7 mouse cellular contexts compared by ENCODE assay signal in genomic region chr1:55210202-55210965, GRCm38 (mm10). TPM values are rescaled to one million over a fixed set of nuclear protein-coding genes. Genes with fewer than 3 reads are reported as not detected.
DNase-seq lines count a peak whose midpoint lies in the region; ATAC-seq lines count a peak whose summit lies in the region.

No protein-coding gene starts in this region.

- H3K9me3 ChIP-seq in midbrain, embryonic 10.5 days (replicated peaks), result no peaks in the 10 kb centered on the region
- no peaks in the 10 kb centered on the region for H3K9me3 ChIP-seq in midbrain, embryonic 14.5 days (ENCODE audit: control insufficient read depth, low read length)
- H3K9me3 ChIP-seq in embryonic facial prominence, embryonic 13.5 days, result no peaks in the 10 kb centered on the region

- H3K36me3 ChIP-seq in midbrain, embryonic 10.5 days, result no peaks in the 10 kb centered on the region
- no peaks in the 10 kb centered on the region for H3K36me3 ChIP-seq in midbrain, embryonic 14.5 days (ENCODE audit: control insufficient read depth, insufficient read depth, low read length)
- H3K36me3 ChIP-seq in embryonic facial prominence, embryonic 13.5 days, result peaks cover 32% of the 10 kb centered on the region

- H3K4me3 ChIP-seq in midbrain, embryonic 10.5 days, result no peak overlapping the region
- no peak overlapping the region for H3K4me3 ChIP-seq in midbrain, embryonic 14.5 days (replicated peaks; ENCODE audit: low read depth, low read length)
- H3K4me3 ChIP-seq in embryonic facial prominence, embryonic 13.5 days, result no peak overlapping the region

- no peak for DNase-seq in midbrain, embryonic 10.5 days (ENCODE audit: low spot score)
- no peak for DNase-seq in midbrain, embryonic 14.5 days
- DNase-seq in lung, postnatal 25 days (ENCODE audit: low spot score), result peak; percentile 40
- no peak for DNase-seq in cerebellum, adult 8-10 months
- DNase-seq in urinary bladder, postnatal 36 days (ENCODE audit: low spot score in 2 of 2), result no peak
- no peak for DNase-seq in ovary, postnatal 36 days (ENCODE audit: low spot score)

- no peak for ATAC-seq in midbrain, embryonic 14.5 days (ENCODE audit: low FRiP score, low TSS enrichment)
- ATAC-seq in embryonic facial prominence, embryonic 13.5 days (ENCODE audit: insufficient number of reproducible peaks, insufficient read depth, low FRiP score, low TSS enrichment, low read depth), result no peak; the same call in 1 of the 2 replicates

- H3K9ac ChIP-seq in midbrain, embryonic 14.5 days (replicated peaks; ENCODE audit: low read length), result no peak overlapping the region
- 0 out of 2 replicates have a peak overlapping the region, but pooled peaks have one; percentile 21 for H3K9ac ChIP-seq in embryonic facial prominence, embryonic 13.5 days

- peaks cover 25% of the 10 kb centered on the region for H3K4me1 ChIP-seq in midbrain, embryonic 10.5 days
- H3K4me1 ChIP-seq in midbrain, embryonic 14.5 days (ENCODE audit: control insufficient read depth, insufficient read depth, low read length), result no peaks in the 10 kb centered on the region
- peaks cover 12% of the 10 kb centered on the region for H3K4me1 ChIP-seq in embryonic facial prominence, embryonic 13.5 days

- H3K4me2 ChIP-seq in midbrain, embryonic 14.5 days (ENCODE audit: low read length), result no peak overlapping the region
- H3K4me2 ChIP-seq in embryonic facial prominence, embryonic 13.5 days, result no peak overlapping the region

- peak overlapping the region; percentile 13; the same call in 1 of the 2 replicates for H3K27ac ChIP-seq in midbrain, embryonic 10.5 days (replicated peaks)
- H3K27ac ChIP-seq in midbrain, embryonic 14.5 days (replicated peaks; ENCODE audit: low read depth, low read length), result no peak overlapping the region
- 0 out of 2 replicates have a peak overlapping the region, but pooled peaks have one; percentile 28 for H3K27ac ChIP-seq in embryonic facial prominence, embryonic 13.5 days

- 0 out of 2 replicates have a peak, but pooled peaks cover 8% of the 10 kb centered on the region for H3K27me3 ChIP-seq in midbrain, embryonic 10.5 days (ENCODE audit: low read depth, poor library complexity, severe bottlenecking)
- no peaks in the 10 kb centered on the region for H3K27me3 ChIP-seq in midbrain, embryonic 14.5 days (ENCODE audit: control insufficient read depth, insufficient read depth, low read length)
- H3K27me3 ChIP-seq in embryonic facial prominence, embryonic 13.5 days, result no peaks in the 10 kb centered on the region

- WGBS in midbrain, embryonic 10.5 days, result 56% methylated on average over 12 of the region's 12 CpGs
- 57% methylated on average over 12 of the region's 12 CpGs for WGBS in midbrain, embryonic 14.5 days
- 30% methylated on average over 12 of the region's 12 CpGs for WGBS in embryonic facial prominence, embryonic 13.5 days

RNA-seq across cellular contexts. Expression of gene Rftn2, which starts 16.2 kb away (rescaled TPM):
- polyA plus RNA-seq in midbrain, embryonic 10.5 days (2016; fragmentation: Nextera tagmentation; extraction: Ambion mirVana), result 5.8 TPM in 2 replicates
- 8.7 and 9.5 TPM in 2 replicates for polyA plus RNA-seq in midbrain, embryonic 14.5 days (2014; fragmentation: Nextera tagmentation; extraction: Ambion mirVana)
- 30.2 and 32.2 TPM in 2 replicates for polyA plus RNA-seq in embryonic facial prominence, embryonic 13.5 days (2015; fragmentation: Nextera tagmentation; extraction: Ambion mirVana)

RNA-seq across cellular contexts. Expression of gene Mars2, which starts 26.6 kb away (rescaled TPM):
- 2.8 and 3.2 TPM in 2 replicates for polyA plus RNA-seq in midbrain, embryonic 10.5 days (2016; fragmentation: Nextera tagmentation; extraction: Ambion mirVana)
- polyA plus RNA-seq in midbrain, embryonic 14.5 days (2014; fragmentation: Nextera tagmentation; extraction: Ambion mirVana), result 4.1 and 4.4 TPM in 2 replicates
- 2.4 and 2.8 TPM in 2 replicates for polyA plus RNA-seq in embryonic facial prominence, embryonic 13.5 days (2015; fragmentation: Nextera tagmentation; extraction: Ambion mirVana)
